Mouse (Mus musculus): ENCODE data around the gene Shroom4.

- TF ChIP-seq CTCF (IDR thresholded peaks at IDR 0.05; ENCODE audit: low read depth) (no peak), EP300 (optimal IDR thresholded peaks at IDR 0.05) (no peak)
Observed at GRCm38 (mm10) chrX:6368822-6369221, 30.8 kb upstream of the Shroom4 start.
